Mouse (Mus musculus) limb, embryonic 12.5 days (tissue): Measurements from ENCODE around the gene Pqlc3. TPM values are rescaled to one million over a fixed set of nuclear protein-coding genes. Genes with fewer than 3 reads are reported as not detected.

ENCODE experiments used
- ATAC-seq: fragments of 200-750 bp; cut with Nextera tagmentation; 2 replicates; pipeline ENCODE4 v1.8.0; 2017; ENCODE audit warnings: low read depth, moderate TSS enrichment; ENCODE audit not compliant: insufficient number of reproducible peaks, insufficient read depth, low FRiP score, low TSS enrichment
- H3K27ac ChIP-seq: fragments of 300-500 bp; sonication (generic); 2 replicates; pipeline ENCODE4 v1.5.1; 2016; ENCODE audit warnings: mild to moderate bottlenecking, moderate library complexity
- H3K27me3 ChIP-seq: fragments of 300-500 bp; sonication (generic); 2 replicates; pipeline ENCODE4 v1.6.1; 2016; ENCODE audit warnings: mild to moderate bottlenecking, moderate library complexity
- H3K36me3 ChIP-seq: fragments of 300-500 bp; sonication (generic); 2 replicates; pipeline ENCODE4 v1.6.1; 2016; ENCODE audit warnings: mild to moderate bottlenecking, moderate library complexity
- H3K4me1 ChIP-seq: fragments of 300-500 bp; sonication (generic); replicated peaks from 2 replicates; pipeline ENCODE4 v1.6.1; 2016
- H3K4me2 ChIP-seq: fragments of 300-500 bp; sonication (generic); 2 replicates; pipeline ENCODE4 v1.6.1; 2016; ENCODE audit warnings: mild to moderate bottlenecking, moderate library complexity
- H3K4me3 ChIP-seq: fragments of 300-500 bp; sonication (generic); replicated peaks from 2 replicates; pipeline ENCODE4 v1.5.1; 2016; ENCODE audit warnings: mild to moderate bottlenecking
- H3K9ac ChIP-seq: fragments of 300-500 bp; sonication (generic); replicated peaks from 2 replicates; pipeline ENCODE4 v1.6.1; 2016; ENCODE audit warnings: mild to moderate bottlenecking, moderate library complexity
- H3K9me3 ChIP-seq: fragments of 300-500 bp; sonication (generic); 2 replicates; pipeline ENCODE4 v1.6.1; 2016; ENCODE audit warnings: mild to moderate bottlenecking, moderate library complexity
- WGBS: fragments of 180-500 bp; shearing (Covaris S2); methylation state at CpG from one replicate; pipeline ENCODE4 v1.1.7; 2016; 5-methylcytosine and 5-hydroxymethylcytosine counted together
- polyA plus RNA-seq: library from polyadenylated mRNA; unstranded; fragments of >200 nt; fragmentation: Nextera tagmentation; extraction: Ambion mirVana; gene quantifications from 2 replicates; pipeline ENCODE4 v1.2.1, GENCODE M21; 2016

The Pqlc3 gene
- polyA plus RNA-seq: 6.0 and 6.6 TPM in 2 replicates

- peak within 1 kb of the TSS; percentile 50; the same call in 1 of the 2 replicates for H3K27ac ChIP-seq
- H3K4me3 ChIP-seq: peak within 1 kb of the TSS; percentile 61
- peak within 1 kb of the TSS; percentile 89 for H3K4me2 ChIP-seq
- H3K27me3 ChIP-seq: peaks cover 51% of the 10 kb centered on the region
- peak; percentile 85 for ATAC-seq
- H3K36me3 ChIP-seq: 0 out of 2 replicates have a peak, but pooled peaks cover 4% of the 10 kb centered on the region
- H3K9me3 ChIP-seq: no peaks in the 10 kb centered on the region
- WGBS: under 1% methylated on average over 53 of the region's 57 CpGs
- H3K9ac ChIP-seq: peak within 1 kb of the TSS; percentile 51
- peaks cover 20% of the 10 kb centered on the region for H3K4me1 ChIP-seq
These were observed at the start of gene Pqlc3 for GRCm38 (mm10) chr12:16999739-17000497. Gene Pqlc3, minus strand, starts transcription at chr12:17000408.

- no peak overlapping the region for H3K9ac ChIP-seq
- H3K27me3 ChIP-seq: no peaks in the 10 kb centered on the region; the same call in 1 of the 2 replicates
- no peak overlapping the region for H3K27ac ChIP-seq
- 0 out of 2 replicates have a peak, but pooled peaks cover 3% of the 10 kb centered on the region for H3K9me3 ChIP-seq
- no peak overlapping the region for H3K4me3 ChIP-seq
- 95% methylated on average over 1 of the region's 1 CpGs for WGBS
- H3K4me1 ChIP-seq: no peaks in the 10 kb centered on the region
- no peaks in the 10 kb centered on the region for H3K36me3 ChIP-seq
- no peak for ATAC-seq
- no peak overlapping the region for H3K4me2 ChIP-seq
These were observed 49.6 kb upstream of the Pqlc3 start for GRCm38 (mm10) chr12:17049796-17050195.

GRCm38 (mm10) chr12:17048979-17049612, 48.9 kb upstream of the Pqlc3 start:
- WGBS: 74% methylated on average over 7 of the region's 7 CpGs
- no peak overlapping the region for H3K27ac ChIP-seq
- H3K9me3 ChIP-seq: 0 out of 2 replicates have a peak, but pooled peaks cover 3% of the 10 kb centered on the region
- H3K9ac ChIP-seq: no peak overlapping the region
- H3K27me3 ChIP-seq: no peaks in the 10 kb centered on the region; the same call in 1 of the 2 replicates
- no peak for ATAC-seq
- no peak overlapping the region for H3K4me3 ChIP-seq
- H3K4me1 ChIP-seq: no peaks in the 10 kb centered on the region
- no peak overlapping the region for H3K4me2 ChIP-seq
- H3K36me3 ChIP-seq: no peaks in the 10 kb centered on the region

GRCm38 (mm10) chr12:17043311-17043710, 43.1 kb upstream of the Pqlc3 start:
- Histone ChIP-seq H3K4me1 (no peaks in the 10 kb centered on the region), H3K36me3 (no peaks in the 10 kb centered on the region), H3K9ac (no peak overlapping the region), H3K4me2 (no peak overlapping the region), H3K27ac (no peak overlapping the region), H3K9me3 (no peaks in the 10 kb centered on the region), H3K27me3 (no peaks in the 10 kb centered on the region; the same call in 1 of the 2 replicates), H3K4me3 (no peak overlapping the region)
- whole genome bisulfite sequencing: 42% methylated on average over 5 of the region's 5 CpGs
- ATAC-seq: no peak

- no peak overlapping the region for H3K27ac ChIP-seq
- no peaks in the 10 kb centered on the region for H3K27me3 ChIP-seq
- H3K9me3 ChIP-seq: no peaks in the 10 kb centered on the region
- no peak overlapping the region for H3K4me2 ChIP-seq
- WGBS: 58% methylated on average over 1 of the region's 1 CpGs
- H3K4me1 ChIP-seq: peaks cover 3% of the 10 kb centered on the region; the same call in 1 of the 2 replicates
- H3K9ac ChIP-seq: no peak overlapping the region
- H3K36me3 ChIP-seq: no peaks in the 10 kb centered on the region
- H3K4me3 ChIP-seq: no peak overlapping the region
- ATAC-seq: no peak
These were observed 40.4 kb upstream of the Pqlc3 start for GRCm38 (mm10) chr12:17040567-17040966.

GRCm38 (mm10) chr12:17039415-17039814, 39.2 kb upstream of the Pqlc3 start:
- Histone ChIP-seq H3K4me2 (no peak overlapping the region), H3K4me3 (no peak overlapping the region), H3K9me3 (no peaks in the 10 kb centered on the region), H3K4me1 (peaks cover 3% of the 10 kb centered on the region; the same call in 1 of the 2 replicates), H3K27me3 (no peaks in the 10 kb centered on the region), H3K27ac (no peak overlapping the region), H3K36me3 (no peaks in the 10 kb centered on the region), H3K9ac (no peak overlapping the region)
- WGBS: 73% methylated on average over 2 of the region's 2 CpGs
- ATAC-seq: no peak

- no peak overlapping the region for H3K27ac ChIP-seq
- no peak for ATAC-seq
- no peaks in the 10 kb centered on the region for H3K9me3 ChIP-seq
- no peak overlapping the region for H3K9ac ChIP-seq
- H3K4me1 ChIP-seq: peaks cover 3% of the 10 kb centered on the region; the same call in 1 of the 2 replicates
- H3K36me3 ChIP-seq: no peaks in the 10 kb centered on the region
- H3K4me3 ChIP-seq: no peak overlapping the region
- no peaks in the 10 kb centered on the region for H3K27me3 ChIP-seq
- WGBS: 84% methylated on average over 6 of the region's 6 CpGs
- no peak overlapping the region for H3K4me2 ChIP-seq
These were observed 38.0 kb upstream of the Pqlc3 start for GRCm38 (mm10) chr12:17038246-17038645.

- Histone ChIP-seq H3K9ac (no peak overlapping the region), H3K4me3 (no peak overlapping the region), H3K36me3 (no peaks in the 10 kb centered on the region), H3K27ac (no peak overlapping the region), H3K27me3 (peaks cover 3% of the 10 kb centered on the region; the same call in 1 of the 2 replicates), H3K9me3 (no peaks in the 10 kb centered on the region), H3K4me2 (no peak overlapping the region), H3K4me1 (peaks cover 3% of the 10 kb centered on the region; the same call in 1 of the 2 replicates)
- no peak for ATAC-seq
- 55% methylated on average over 14 of the region's 14 CpGs for WGBS
These were observed 36.9 kb upstream of the Pqlc3 start for GRCm38 (mm10) chr12:17037053-17037610.

- no peak overlapping the region for H3K27ac ChIP-seq
- H3K4me2 ChIP-seq: no peak overlapping the region
- H3K9ac ChIP-seq: no peak overlapping the region
- WGBS: 59% methylated on average over 9 of the region's 9 CpGs
- H3K4me1 ChIP-seq: peaks cover 3% of the 10 kb centered on the region; the same call in 1 of the 2 replicates
- H3K27me3 ChIP-seq: peaks cover 8% of the 10 kb centered on the region; the same call in 1 of the 2 replicates
- ATAC-seq: 0 out of 2 replicates have a peak, but pooled peaks have one; percentile 28
- H3K9me3 ChIP-seq: no peaks in the 10 kb centered on the region
- H3K4me3 ChIP-seq: no peak overlapping the region
- H3K36me3 ChIP-seq: no peaks in the 10 kb centered on the region
These were observed 36.3 kb upstream of the Pqlc3 start for GRCm38 (mm10) chr12:17036532-17036931.

- H3K27ac ChIP-seq: no peak overlapping the region
- no peak overlapping the region for H3K4me2 ChIP-seq
- whole genome bisulfite sequencing: 58% methylated on average over 2 of the region's 2 CpGs
- H3K4me1 ChIP-seq: peaks cover 3% of the 10 kb centered on the region; the same call in 1 of the 2 replicates
- no peak for ATAC-seq
- no peak overlapping the region for H3K9ac ChIP-seq
- peaks cover 11% of the 10 kb centered on the region; the same call in 1 of the 2 replicates for H3K27me3 ChIP-seq
- H3K9me3 ChIP-seq: no peaks in the 10 kb centered on the region
- no peaks in the 10 kb centered on the region for H3K36me3 ChIP-seq
- no peak overlapping the region for H3K4me3 ChIP-seq
These were observed 34.9 kb upstream of the Pqlc3 start for GRCm38 (mm10) chr12:17035128-17035527.

GRCm38 (mm10) chr12:17034671-17035070, 34.5 kb upstream of the Pqlc3 start:
- 75% methylated on average over 5 of the region's 5 CpGs for WGBS
- no peaks in the 10 kb centered on the region for H3K9me3 ChIP-seq
- H3K27ac ChIP-seq: no peak overlapping the region
- no peak overlapping the region for H3K9ac ChIP-seq
- ATAC-seq: no peak
- H3K4me3 ChIP-seq: no peak overlapping the region
- H3K4me2 ChIP-seq: no peak overlapping the region
- H3K36me3 ChIP-seq: no peaks in the 10 kb centered on the region
- peaks cover 3% of the 10 kb centered on the region; the same call in 1 of the 2 replicates for H3K4me1 ChIP-seq
- H3K27me3 ChIP-seq: peaks cover 11% of the 10 kb centered on the region; the same call in 1 of the 2 replicates
